Mouse (Mus musculus): ENCODE data around the gene Sprr2a3. TPM values are rescaled to one million over a fixed set of nuclear protein-coding genes. Genes with fewer than 3 reads are reported as not detected.
"Not testable (repeated sequence)": the region's sequence is repeated elsewhere in the genome, so short reads cannot be mapped to it uniquely, and the experiment has no call there.

Gene Sprr2a3
- total RNA-seq (2021) (not detected), polyA plus RNA-seq (2012; rRNA removed) (0.22 TPM in 1 of 2 replicates, not detected in the other)
- long read RNA-seq: 0 reads

DNA sequence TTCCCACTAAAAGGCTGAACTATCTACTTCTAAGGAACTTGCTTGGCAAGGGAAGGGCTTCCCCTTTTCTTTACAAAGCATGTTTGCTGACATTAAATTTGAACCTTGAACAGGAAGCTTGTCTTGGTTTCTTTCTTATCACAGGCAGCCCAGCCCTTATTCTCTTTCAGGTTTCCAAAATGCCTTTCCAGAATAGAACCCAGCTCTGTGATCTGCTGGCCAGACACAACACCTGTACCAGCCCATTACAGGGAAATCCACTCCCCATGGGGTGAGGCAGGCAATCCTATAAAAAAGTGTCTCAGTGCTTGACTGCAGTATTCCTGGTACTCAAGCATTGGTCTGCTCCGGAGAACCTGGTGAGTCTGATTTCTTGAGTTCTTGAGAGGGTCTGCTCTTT, at the start of gene Sprr2a3:
Sprr2a3 (plus strand) TSS at position 317 of the 400 bp plus-strand sequence.
- DNase-seq: not testable (repeated sequence)

DNA sequence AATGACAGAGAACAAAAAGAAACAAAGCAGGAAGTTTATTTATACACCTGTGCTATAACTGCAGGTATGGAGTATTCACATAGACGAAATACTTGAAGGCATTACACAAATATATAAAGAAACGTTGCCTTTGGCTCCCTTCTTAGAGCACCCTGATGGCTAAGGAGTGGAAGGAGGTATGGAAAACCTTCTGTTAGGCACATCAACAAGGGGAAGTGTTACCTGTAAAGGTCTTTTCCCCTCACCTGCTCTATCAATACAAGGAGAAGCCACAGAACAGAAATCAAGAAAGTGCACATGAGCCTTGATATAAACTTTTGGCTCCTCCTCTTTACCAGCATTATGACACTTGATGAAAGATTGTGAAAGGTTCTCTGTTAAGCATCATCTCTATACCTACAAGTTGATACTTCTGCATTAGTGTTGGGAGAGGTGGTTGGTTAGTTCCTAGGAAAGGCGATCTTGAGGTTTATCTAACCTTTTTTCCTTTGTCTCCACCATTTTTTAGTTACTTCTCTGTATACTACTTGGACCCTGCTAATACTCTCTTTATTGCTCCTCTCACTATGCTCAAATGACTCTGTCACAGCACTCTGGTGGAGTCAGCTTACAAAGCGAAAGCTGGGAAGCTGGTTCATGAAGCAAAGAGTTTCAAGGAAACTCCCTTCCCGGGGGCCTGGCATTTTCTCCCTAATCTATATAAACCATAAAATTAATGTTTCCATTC, 48.6 kb upstream of the Sprr2a3 start:
- not testable (repeated sequence) for DNase-seq

DNA sequence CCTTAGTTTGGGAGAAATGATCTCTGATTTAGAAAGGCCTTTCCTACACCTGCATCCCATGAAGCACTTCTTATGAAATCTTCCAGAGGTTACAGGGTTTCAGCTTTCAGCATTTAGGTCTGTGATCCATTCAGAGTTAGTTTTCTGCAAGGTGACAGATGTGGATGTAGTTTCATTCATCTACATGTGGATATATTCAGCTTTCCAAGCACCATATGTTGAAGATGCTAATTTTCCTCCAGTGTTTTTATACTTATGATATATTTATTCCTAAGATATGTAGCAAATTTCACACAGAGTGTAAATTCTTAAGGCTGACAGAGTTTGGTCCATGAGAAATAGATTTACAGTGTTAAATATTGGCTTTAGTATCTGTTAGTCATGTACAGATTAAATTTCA, 46.5 kb upstream of the Sprr2a3 start:
- not testable (repeated sequence) for DNase-seq

DNA sequence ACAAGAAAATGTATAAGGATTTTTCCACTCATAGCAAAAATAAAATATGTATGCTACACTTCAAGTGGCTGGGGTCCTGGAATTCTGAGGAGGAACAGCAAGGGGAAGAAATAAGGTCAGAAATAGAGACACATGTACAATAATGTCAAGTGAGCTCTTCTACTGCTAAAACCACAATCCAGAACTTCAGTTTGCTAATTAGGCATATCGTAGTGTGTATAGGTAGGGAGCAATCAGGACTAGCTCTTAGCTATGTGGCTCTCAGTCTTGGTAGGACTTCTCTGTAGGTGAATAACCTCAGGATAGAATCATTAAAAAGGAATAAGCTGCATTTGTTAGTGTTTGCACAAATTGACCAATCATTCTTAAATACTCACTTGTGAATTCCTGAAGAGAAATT, 46.0 kb upstream of the Sprr2a3 start:
- DNase-seq: not testable (repeated sequence)

DNA sequence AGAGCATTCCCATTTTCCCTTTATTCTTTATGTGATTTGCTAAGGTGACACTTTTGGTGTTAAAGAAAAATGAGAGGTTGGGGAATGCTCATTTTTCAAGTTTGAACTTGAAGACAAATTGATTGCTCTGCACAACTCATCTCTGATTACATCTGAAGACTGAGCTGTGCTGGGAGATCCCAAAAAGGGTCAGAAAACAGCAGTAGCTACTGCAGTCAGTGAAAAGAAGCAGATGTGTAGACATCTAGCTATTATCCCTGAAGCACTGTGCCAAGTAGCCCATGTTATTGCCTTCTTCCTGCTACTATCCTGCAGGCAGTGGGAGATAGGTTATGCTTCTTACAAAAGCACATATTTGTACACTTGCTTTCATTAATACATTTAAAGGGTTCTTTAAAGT, 40.4 kb upstream of the Sprr2a3 start:
- DNase-seq: not testable (repeated sequence)

DNA sequence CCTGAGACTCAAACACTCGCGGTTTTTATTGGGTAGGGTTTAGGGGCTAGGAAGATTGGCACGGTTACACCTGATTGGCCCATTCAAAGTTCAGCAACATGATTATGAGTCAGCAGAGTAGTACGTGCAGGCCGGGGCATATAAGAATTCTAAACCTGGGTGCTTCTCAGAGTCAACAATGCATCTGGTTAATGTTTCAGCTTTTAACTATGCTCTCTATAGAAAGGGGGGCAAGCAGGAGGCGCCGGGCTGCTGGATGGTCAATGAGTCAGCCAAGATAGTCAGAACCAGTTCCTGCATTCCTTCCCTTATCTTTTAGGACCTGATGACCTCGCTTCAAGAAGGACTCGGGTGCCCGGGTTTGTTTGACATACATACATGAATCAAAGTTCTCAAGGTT, 39.0 kb upstream of the Sprr2a3 start:
- not testable (repeated sequence) for DNase-seq

DNA sequence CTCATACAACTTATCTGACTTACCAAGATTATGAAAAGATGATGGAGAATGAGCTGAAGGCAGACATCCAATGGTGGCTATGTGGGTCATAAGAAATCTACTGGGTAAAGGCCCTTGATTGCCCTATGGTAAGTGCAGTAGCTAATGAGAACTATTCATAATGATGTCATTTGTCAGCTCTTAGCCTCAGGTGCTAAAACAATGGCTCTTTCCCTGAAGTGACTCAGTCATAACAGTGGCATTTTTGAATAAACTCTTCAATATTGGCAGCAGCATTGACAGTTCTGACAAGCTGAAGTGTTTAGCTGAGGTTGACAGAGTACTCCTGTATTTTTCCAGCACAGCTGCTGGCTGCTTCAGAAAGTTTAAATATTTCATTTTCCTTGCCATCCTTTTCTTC, 36.7 kb upstream of the Sprr2a3 start:
- not testable (repeated sequence) for DNase-seq

DNA sequence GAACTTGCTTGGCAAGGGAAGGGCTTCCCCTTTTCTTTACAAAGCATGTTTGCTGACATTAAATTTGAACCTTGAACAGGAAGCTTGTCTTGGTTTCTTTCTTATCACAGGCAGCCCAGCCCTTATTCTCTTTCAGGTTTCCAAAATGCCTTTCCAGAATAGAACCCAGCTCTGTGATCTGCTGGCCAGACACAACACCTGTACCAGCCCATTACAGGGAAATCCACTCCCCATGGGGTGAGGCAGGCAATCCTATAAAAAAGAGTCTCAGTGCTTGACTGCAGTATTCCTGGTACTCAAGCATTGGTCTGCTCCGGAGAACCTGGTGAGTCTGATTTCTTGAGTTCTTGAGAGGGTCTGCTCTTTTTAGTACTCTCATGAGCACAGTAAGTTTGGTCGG, 34.8 kb upstream of the Sprr2a3 start:
- DNase-seq: not testable (repeated sequence)

DNA sequence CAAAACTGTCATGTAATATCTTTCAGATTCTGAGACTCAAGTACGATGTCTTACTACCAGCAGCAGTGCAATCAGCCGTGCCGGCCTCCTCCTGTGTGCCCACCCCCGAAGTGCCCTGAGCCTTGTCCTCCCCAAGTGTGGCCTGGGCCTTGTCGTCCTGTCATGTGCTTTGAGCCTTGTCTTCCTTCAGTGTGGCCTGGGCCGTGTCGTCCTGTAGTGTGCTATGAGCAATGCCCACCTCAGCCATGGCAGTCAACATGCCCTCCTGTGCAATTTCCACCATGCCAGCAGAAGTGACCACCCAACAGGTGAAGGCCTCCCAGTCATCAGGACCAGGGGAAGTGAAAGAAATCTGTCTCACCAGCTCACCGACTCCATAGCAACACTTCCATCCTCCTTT, 31.4 kb upstream of the Sprr2a3 start:
- not testable (repeated sequence) for DNase-seq

DNA sequence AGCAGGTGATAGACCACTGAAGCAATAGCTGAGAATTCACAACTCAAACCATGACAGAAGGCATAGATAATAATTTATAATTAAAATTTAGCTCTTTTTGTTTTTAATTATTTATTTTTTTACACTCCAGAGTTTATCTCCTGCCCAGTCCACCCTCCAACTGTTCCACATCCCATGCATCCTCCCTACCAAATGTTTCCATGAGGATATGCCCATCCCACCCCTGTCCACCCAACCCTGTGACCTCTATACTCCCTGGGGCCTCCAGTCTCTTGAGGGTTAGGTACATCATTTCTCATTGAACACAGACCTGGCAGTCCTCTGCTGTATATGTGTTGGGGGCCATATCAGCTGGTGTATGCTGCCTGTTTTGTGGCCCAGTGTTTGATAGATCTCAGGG, 26.7 kb upstream of the Sprr2a3 start:
- DNase-seq: not testable (repeated sequence)

DNA sequence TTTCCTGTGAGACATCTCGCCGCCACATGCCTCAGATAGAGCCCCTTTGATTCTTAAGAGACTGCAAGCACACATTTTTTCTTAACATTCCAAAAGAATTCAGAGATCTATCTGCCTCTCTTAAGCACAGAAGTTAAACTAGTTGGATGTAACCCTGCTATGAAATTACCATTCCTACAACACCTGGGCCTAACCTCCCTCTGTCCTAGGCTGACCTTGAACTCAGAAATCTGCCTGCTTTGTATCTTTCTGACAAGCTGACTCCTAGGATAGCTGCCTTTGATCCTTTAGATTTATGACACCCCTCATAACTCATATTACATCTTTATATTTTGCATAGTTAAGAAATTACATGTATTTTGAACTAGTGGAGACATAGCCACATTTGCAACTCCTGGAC, 21.8 kb upstream of the Sprr2a3 start:
- not testable (repeated sequence) for DNase-seq

DNA sequence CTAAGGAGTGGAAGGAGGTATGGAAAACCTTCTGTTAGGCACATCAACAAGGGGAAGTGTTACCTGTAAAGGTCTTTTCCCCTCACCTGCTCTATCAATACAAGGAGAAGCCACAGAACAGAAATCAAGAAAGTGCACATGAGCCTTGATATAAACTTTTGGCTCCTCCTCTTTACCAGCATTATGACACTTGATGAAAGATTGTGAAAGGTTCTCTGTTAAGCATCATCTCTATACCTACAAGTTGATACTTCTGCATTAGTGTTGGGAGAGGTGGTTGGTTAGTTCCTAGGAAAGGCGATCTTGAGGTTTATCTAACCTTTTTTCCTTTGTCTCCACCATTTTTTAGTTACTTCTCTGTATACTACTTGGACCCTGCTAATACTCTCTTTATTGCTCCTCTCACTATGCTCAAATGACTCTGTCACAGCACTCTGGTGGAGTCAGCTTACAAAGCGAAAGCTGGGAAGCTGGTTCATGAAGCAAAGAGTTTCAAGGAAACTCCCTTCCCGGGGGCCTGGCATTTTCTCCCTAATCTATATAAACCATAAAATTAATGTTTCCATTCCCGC, 13.7 kb upstream of the Sprr2a3 start:
- DNase-seq: not testable (repeated sequence)

DNA sequence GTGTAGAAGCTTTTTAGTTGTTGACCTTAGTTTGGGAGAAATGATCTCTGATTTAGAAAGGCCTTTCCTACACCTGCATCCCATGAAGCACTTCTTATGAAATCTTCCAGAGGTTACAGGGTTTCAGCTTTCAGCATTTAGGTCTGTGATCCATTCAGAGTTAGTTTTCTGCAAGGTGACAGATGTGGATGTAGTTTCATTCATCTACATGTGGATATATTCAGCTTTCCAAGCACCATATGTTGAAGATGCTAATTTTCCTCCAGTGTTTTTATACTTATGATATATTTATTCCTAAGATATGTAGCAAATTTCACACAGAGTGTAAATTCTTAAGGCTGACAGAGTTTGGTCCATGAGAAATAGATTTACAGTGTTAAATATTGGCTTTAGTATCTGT, 11.7 kb upstream of the Sprr2a3 start:
- not testable (repeated sequence) for DNase-seq

DNA sequence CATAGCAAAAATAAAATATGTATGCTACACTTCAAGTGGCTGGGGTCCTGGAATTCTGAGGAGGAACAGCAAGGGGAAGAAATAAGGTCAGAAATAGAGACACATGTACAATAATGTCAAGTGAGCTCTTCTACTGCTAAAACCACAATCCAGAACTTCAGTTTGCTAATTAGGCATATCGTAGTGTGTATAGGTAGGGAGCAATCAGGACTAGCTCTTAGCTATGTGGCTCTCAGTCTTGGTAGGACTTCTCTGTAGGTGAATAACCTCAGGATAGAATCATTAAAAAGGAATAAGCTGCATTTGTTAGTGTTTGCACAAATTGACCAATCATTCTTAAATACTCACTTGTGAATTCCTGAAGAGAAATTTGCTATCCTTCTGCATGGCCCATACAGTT, 11.2 kb upstream of the Sprr2a3 start:
- DNase-seq: not testable (repeated sequence)

DNA sequence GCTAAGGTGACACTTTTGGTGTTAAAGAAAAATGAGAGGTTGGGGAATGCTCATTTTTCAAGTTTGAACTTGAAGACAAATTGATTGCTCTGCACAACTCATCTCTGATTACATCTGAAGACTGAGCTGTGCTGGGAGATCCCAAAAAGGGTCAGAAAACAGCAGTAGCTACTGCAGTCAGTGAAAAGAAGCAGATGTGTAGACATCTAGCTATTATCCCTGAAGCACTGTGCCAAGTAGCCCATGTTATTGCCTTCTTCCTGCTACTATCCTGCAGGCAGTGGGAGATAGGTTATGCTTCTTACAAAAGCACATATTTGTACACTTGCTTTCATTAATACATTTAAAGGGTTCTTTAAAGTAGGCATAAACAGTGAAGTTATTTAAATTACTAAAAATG, 5.6 kb upstream of the Sprr2a3 start:
- not testable (repeated sequence) for DNase-seq

DNA sequence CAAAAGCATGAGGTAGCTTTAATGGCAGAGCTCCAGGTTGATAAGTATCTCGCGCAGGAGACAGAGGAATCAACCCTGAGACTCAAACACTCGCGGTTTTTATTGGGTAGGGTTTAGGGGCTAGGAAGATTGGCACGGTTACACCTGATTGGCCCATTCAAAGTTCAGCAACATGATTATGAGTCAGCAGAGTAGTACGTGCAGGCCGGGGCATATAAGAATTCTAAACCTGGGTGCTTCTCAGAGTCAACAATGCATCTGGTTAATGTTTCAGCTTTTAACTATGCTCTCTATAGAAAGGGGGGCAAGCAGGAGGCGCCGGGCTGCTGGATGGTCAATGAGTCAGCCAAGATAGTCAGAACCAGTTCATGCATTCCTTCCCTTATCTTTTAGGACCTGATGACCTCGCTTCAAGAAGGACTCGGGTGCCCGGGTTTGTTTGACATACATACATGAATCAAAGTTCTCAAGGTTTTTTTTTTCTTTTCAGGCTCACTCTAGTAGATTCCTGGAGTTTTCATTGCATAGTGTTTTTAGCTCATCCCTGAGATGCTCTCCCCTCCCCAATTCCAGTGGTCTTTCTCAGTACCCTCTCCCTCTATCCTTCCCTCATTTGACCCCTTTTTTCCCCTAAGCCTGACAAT, 4.1 kb upstream of the Sprr2a3 start:
- peak; percentile 16 for DNase-seq

DNA sequence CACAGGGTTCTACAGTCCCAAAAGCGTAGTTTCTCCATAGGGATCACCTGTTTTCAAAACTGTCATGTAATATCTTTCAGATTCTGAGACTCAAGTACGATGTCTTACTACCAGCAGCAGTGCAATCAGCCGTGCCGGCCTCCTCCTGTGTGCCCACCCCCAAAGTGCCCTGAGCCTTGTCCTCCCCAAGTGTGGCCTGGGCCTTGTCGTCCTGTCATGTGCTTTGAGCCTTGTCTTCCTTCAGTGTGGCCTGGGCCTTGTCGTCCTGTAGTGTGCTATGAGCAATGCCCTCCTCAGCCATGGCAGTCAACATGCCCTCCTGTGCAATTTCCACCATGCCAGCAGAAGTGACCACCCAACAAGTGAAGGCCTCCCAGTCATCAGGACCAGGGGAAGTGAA, 3.3 kb downstream of the Sprr2a3 start:
- not testable (repeated sequence) for DNase-seq

DNA sequence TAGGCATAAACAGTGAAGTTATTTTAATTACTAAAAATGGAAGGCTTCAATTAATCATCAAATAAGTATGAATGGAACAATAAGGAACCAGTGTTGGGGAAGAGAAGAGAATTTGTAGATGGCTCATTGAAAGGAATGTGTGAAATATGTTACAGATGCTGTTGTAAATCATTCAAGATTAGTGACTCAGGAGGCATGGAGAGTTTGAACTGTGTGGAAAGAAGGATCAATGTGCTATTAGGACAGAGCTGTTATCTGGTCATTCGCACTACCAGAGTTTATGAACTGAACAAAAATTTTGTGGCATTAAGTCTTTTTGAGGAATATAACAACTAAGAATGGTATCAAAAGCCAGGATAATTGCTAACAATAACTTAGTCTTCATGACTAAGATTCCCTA, 22.2 kb downstream of the Sprr2a3 start:
- DNase-seq: no peak

DNA sequence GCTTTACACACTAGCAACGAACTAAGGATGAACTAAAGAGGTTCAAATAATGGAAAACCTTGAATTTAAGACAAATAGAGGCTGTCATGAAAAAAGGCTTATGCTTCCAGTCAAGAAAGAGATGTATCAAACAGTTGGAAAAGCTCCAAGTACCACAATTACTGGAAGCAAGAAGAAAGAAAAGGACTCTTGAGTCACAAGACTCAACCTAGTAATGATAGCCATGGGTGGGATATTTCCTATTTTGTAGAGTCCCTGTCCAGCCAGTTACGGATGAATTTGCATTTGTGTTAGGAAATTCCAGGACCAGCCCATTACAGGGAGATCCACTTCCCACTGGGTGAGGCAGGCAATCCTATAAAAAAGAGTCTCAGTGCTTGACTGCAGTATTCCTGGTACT, 31.1 kb downstream of the Sprr2a3 start, which contains the start of gene Sprr2b:
Sprr2b (plus strand) TSS at position 301 of the 400 bp plus-strand sequence.
- no peak for DNase-seq

DNA sequence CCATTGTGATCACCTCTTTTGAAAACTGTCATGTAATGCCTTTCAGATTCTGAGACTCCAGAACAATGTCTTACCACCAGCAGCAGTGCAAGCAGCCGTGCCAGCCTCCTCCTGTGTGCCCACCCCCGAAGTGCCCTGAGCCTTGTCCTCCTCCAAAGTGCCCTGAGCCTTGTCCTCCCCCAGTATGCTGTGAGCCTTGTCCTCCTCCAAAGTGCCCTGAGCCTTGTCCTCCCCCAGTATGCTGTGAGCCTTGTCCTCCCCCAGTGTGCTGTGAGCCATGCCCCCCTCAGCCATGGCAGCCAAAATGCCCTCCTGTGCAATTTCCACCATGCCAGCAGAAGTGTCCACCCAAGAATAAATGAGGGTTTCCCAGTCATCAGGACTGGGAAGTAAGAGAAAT, 32.2 kb downstream of the Sprr2a3 start:
- DNase-seq: no peak

DNA sequence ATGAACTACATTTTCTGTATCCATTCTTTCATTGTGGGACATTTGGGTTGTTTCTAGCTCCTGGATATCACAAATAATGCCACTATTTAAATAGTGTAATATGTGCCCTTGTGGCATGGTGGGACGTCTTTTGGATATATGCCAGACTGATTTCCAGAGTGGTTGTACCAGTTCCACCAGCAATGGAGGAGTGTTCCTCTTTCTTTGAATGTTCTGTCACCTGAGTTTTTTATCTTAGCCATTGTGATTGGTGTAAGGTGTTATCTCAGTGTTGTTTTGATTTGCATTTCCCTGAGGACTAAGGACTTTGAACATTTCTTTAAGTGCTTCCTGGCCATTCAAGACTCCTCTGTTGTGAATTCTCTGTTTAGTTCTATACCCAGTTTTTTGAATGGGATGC, 51.1 kb downstream of the Sprr2a3 start:
- DNase-seq: no peak

DNA sequence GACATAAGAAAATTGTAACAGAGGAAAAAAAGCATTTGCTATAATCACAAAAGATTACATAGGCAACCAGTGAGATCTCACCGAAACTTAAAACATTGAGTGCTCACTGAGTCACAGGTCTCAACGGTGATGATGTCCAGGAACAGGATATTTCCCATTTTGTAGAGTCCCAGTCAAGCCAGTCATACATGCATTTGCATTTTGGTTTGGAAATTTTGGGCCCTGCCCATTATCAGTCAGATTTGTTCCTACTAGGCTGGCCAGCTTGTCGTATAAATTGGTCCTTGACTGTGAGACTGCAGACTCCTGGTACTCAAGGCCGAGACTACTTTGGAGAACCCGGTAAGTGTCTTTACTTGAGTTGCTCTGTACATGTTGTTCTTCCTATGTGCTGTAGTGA, 53.6 kb downstream of the Sprr2a3 start, which contains the start of gene Sprr2d:
Sprr2d (plus strand) TSS at position 301 of the 400 bp plus-strand sequence.
- DNase-seq: no peak

Measured in adrenal gland, adult 2 months (tissue).